Mouse (Mus musculus) neural tube, embryonic 10.5 days (tissue): ENCODE data around the gene Syngr2.

Source experiments
- DNase-seq: peaks from one replicate; pipeline ENCODE4 v3.0.0-alpha.2; 2017; ENCODE audit warnings: low spot score; ENCODE audit errors: extremely low spot score

The Syngr2 gene

DNA sequence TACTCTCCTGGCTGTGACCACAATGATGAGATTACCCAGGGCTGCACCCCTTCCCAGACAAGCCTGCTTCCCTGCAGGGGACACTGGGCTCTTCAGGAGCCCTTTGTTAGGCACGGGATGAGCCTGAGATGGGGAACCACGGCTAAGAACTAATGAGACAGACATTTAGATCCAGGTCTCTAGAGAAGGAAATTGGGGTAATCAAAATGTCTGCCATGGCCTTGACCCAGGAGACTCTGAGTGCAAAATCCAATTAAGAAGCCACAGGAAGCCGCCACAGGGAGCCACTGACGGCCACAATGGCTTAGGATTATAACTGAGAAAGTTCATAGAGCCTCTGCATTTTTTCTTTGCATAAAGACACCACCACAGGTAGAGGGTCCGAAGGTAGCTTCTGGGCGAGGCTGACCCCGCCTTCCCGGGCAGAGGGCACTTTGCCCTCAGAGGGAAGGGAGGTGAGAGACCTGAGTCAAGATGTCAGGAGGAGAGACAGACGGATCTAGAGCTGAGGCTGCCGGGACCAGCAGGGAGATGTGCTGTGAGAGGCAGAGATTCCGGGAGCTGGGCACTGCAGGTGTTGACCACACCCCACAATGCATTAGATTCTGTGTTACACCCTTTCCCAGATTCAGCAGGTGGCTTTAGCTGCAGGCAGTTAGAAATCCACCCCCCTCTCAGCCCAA, 53.8 kb downstream of the Syngr2 start:
- no peak for DNase-seq
